Mouse (Mus musculus) retina, adult 2 months (tissue): ENCODE measurements around the gene Arf1.

ENCODE experiments used
- DNase-seq: peaks from one replicate; pipeline ENCODE4 v3.0.0-alpha.2; 2012; ENCODE audit warnings: low read depth, low spot score

The Arf1 gene

DNA sequence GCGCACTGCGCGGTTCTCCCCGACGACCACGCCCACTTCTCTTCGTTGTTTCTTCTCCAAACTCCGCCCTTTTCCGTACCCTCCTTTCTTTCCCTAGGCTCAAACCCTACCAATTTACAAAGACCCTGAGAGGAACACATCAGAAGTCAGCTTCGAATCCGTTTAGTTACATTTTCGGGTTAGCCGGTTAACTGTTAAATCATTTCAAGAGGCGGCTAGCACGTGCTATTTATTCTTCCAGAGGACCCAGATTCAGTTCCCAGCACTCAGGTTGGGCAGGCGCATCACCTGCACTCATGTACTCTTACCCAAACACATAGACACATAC is 36.0 kb downstream of the Arf1 start, which contains the start of gene Guk1:
Gene Guk1, minus strand, starts transcription at position 154 of the 328 bp plus-strand sequence.
- DNase-seq = no peak

DNA sequence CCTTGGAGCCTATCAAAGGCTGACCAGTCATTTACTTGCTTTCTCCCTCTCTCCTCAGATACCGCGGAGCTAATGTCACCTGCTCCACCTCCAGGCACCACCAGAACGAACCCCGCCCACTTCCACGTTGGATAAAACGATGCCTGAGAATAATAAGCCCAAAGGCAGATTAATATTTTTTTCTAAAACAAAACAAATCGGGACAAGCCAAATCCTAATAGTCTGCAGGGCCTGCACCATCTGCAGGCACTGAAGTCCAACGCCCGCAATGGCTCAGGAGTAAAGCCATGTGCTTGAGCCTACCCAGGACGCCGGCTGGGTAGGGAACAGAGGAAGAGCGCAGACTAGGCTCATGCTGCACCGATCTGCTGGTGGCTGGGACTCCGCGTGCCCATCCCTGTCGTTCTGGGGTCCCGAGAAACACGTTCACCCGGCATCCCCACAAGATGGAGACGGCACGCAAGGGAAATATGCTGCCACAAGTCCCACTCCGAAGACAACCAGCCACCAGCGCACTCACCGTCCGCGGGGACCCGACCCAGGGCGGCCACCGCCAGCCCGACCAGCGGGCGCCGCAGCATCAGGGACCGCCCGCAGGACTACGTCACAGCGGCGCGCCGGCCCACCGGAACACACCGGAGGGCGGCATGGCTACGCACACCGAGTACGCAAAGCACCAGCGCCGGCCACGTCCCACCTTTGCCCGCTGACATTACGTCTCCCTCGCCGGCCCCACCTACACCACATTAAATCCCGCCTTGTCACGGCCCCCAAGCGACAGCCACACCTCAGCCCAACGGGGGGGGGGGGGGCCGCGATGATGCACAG is 36.6 kb downstream of the Arf1 start:
- peak; percentile 82 for DNase-seq

DNA sequence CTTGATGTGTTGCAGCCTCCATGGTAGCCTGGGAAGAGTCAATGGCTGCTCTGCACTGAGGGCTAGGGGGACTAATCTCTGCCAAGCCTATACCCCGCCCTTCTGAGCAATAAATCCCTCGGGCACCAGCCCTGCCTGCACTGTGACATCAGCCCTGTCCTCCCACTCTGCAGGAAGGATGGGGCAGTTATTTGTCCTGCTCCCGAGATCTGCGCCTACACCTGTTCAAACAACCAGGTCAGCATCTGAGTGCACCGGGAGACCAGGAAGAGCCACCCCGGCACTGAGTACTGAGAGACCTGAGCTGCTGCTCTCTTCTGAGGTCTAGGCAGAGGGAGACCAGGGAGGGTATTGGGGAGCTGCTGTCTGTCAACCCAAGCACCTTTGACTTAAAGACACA is 40.4 kb downstream of the Arf1 start:
- DNase-seq = peak; percentile 73

DNA sequence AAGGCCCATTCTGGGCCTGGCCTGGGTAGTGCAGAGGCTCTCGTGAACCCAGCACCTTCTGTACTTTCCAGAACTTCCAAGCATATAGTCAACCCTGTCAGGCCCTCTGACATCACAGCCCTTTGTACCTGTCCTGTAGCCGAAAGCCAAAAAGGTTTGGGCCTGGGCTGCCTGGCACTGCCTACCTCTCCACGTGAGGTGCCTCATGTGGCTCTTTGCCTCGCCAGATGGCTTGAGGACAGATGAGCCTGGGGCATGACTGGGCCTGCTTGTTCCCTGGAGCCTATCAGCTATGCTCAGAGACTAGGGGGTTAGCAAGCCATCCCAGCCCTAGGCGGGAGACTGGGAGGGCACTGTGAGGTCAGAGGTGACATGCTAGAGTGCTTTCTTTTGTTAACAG is 42.6 kb downstream of the Arf1 start:
- DNase-seq = no peak

DNA sequence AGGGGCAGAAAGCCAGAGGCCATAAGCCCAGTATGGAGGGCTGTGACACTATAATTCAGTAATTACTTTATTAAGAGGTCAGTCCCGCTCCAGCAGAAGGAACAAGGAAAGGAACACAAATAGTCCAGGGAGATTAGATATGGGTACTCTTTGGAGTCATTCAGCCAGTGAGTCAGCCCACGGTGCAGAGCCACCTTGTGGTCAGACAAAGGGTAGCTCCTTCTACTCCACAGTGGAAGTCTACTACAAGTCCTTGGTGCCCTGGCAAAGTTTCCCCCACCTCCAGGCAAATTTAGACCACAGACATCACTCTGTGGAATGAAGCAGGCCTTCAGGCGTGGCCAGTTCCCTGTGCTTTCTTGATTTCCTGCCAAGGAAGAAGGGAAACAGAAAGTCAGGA is 44.2 kb downstream of the Arf1 start:
- DNase-seq = no peak

DNA sequence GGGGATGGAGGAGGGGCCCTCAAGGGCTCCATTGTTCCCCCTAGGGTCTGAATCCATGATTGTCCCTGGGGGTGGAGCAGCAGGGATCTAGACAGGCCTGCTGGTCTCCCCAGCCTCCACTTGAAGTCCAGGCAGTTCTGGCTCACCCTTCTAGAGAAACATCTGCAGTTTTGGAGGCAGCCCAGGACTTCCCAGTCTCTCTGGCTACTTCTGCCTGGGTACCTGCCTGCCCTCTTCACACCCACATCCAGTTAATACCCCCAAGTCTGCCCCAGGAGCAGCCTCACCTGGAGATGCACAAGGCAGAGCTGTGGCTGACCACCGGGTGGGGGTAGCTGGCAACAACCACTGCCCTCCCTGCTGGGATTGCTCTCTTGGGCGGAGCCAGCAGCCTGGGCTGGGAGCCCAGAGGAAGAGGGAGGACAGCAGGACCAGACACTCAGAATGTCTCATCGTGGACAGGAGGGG is 45.2 kb downstream of the Arf1 start, which contains the start of gene Gjc2:
Gene Gjc2, minus strand, starts transcription at position 350 of the 468 bp plus-strand sequence.
- no peak for DNase-seq

DNA sequence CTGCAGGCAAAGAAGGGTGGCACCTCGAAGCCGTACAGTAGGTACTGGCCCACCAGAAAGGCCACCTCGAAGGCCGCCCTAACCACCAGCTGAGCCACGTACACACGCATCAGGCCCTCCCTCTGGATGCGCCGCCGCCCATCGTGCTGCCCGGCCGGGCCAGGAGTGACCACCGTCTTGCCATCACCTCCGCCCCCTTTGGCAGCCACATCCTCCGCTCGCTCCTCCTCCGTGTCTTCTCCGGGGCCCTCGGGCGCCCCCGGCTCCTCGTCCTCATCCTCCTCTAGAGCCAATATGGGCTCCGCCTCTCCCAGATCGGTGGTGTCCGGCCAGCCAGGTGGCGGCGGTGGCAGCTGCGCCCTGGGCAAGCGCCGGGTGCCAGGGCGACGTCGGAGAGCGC is 51.1 kb downstream of the Arf1 start:
- no peak for DNase-seq

DNA sequence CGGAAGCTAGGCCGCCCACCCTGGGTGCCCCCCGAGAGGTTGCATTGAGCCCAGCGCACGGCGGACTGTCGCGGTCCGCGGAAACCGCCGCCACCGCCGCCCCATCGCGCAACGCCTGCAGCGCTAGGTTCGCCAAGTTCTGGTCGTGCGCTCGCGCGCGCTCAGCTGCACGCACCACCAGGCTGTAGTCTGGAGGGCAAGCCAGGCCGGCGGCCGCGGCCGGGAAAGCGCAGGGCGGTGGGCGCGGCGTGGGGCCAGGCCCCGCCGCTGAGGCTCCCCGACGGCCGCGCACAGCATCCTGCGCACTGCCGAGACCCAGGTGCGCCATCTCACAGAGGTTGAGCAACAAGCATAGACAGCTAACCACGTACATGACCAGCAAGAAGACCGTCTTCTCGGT is 51.6 kb downstream of the Arf1 start:
- DNase-seq = no peak

DNA sequence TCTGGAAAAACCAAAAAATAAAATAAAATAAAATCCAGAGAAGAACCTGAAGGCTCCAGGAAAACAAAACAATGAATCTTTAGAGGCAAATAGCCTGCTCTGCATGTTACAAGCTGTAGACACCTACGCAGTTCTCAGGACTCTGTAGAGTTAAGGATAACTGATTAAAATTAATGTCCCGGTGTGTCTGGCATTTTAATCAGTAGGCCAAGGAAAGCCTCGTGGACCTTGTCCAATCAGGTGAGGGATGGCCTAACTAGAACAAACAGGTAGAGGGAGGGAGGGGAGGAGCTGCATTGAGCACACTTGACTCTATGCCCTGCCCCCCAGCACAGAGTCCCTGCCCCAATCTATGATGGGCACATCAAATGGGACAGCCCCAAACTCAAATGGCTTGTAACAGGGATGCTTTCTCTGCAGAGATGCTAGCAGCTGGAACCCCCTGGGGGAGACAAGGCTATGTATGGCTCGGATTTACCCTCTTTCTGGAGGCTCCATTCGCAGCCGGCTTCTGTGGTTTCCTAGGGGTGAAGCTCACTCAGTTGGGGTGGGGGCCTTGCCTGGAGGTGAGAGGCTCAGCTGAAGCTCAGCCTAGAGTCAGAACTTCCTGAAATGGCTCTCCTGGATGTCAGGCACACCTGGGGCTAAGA is 53.8 kb downstream of the Arf1 start:
- DNase-seq = no peak

DNA sequence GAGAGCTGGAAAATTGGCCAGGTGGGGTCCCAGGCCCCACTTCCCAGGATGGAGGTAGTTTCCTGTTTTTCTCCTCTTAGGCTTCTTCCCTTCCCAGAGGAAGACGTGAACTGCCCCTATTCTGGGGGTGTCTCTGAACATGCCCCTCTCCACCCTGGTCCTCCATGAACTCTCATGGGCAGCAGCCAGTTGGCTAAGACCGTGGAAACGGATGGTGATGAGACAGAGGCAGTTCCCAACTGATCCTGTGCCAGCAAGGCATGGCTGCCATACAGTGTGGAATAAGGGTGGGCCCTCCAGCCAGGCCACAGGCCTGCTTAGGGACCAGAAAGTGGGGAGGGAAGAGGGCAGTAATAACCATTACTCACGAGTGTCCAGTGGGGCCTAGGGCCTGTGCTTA is 57.5 kb downstream of the Arf1 start:
- no peak for DNase-seq

DNA sequence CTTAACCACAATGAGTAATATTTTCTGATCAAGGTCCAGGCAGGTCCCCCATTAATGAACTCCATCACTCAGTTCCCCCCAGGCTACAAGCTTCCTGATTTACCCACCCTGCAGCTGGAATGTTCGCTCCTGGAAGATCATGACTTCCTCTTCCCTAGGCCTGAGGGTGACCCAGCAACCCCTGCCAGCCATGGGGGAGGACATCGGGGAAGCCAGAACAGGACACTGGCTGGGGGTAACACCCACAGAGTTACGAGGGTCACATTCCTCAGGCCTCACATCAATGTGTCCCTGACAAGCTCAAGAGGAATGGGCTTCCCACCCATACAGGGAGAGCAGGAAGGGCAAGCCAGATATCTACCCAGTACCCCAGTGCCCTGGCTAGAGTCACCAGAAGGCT is 58.3 kb downstream of the Arf1 start:
- DNase-seq = no peak

DNA sequence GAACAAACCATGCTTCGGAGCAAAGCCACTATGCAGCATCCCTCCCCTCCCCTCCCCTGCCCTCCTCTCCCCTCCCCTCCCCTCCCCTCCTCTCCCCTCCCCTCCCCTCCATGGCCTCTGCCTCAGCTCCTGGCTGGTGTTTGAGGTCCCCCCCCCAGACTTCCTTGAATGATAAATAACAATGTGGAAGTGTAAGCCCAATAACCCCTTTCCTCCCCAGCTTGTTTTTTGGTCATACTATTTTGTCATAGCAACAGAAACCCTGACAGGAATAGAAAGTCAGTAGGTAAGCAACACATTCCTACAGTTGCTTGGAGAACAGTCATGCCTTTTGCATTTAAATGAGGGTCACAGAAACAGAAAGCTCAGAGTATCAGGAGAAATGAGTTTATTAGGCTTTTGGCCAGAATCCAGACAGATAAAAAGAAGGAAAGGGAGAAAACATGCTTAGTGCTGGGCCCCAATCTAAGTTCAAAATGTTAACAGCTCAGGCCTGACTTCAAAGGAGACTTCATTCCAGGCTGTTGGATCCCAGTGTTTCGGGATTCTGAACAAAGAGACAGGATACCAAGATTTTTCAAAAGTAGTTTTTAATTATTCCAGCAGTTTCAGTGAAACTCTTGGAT is 62.3 kb downstream of the Arf1 start:
- DNase-seq = no peak

DNA sequence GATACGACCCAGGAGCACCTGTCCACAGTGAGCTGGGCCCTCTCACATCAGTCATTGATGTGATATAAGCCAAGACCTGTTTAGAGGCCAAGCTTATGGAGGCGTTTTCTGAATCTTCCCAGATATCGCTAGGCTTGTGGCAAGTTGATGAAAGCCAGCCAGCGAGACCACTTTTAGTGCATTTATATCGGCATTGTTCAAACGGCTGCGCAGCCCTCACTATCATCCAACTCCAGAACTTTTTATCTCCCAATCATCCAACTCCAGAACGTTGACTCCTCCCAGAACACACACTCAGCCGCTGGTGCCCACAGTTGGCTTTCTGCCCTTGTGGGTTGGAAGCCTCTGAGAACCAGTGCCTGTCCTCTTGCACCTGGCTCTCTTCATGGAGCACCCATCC is 63.7 kb downstream of the Arf1 start:
- no peak for DNase-seq

DNA sequence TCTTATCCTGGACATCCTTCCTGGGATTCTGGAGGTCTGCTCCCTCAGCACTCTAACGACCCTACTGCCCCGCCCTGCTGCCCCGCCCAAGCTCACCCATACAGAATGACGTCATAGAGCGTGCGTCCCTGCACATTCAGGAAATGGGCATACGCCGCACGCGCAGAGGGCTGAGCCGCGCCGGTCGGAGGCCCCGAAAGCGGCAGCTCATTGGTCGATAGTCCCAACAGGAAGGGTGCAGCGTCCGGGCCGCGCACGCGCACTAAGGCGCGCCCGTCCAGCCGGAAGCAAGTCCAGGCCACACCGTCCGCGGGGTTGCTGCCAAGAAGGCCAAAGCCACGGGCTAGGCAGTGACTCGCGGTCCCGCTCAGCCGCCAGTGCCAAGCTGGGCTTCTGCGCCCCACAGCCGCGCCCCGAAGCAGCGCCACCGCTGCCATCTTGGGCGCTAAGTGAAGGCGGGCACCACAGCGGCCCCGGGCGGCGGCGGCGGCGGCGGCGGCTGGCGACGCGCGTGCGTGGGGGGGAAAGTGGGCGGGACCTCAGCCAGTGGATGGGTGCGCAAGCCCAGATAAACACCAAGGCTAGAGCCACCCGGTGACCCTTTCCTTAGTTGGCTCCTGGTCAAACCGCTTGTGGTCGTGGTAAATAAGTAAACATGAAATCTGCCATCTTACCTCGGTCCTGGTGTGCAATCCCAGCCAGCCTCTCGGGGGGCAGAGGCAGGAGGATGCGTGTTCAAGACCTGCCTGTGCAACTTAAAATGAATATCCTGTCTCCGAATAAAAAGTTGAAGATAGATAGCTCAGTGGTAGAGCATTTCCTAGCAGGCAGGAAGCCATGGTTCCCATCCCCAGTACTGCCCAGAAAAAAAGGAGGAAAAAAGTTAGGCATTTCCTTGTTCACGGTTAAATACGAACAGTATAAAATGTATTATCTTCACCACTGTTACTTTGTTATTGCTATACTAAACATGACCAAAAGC is 64.5 kb downstream of the Arf1 start, which contains the start of gene Iba57:
Gene Iba57, minus strand, starts transcription at position 485 of the 982 bp plus-strand sequence.
- peak; percentile 94 for DNase-seq

DNA sequence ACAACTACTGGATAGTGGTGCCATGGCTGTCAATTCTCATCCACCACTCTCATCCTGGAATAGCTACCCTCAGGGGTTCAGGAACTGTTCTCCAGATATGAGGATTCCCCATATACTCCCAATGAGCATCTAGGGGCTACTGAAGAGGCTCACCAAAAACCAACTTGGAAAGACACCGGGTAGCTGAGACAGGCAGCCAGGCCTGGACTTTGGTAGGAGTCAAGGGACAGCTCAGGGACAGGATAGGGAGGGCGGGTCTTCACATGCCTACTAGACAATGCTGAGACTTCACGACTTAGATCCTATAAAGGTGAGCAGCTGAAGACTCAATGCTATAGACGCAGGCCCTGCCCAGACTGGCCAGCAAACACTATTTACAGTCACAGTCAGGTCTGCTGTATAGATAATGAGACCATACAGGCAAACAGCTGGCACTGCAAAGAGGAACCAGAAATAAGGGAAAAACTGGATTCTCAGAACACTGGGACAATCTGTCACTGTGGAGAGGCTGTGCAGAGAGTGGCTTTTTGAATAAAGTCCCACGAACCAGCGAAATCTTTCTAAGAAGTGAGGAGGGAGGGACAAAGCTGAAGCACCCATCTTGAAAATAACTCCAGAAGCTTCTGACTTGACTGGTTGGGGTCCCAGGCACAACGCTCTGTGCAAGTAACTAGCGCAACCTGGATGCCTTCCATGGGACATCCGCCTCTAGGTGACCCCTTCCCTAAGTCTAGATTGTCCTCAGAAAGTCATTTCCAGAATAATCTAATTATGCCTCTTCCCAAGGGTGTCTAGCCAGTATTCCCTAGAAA is 65.4 kb downstream of the Arf1 start:
- DNase-seq = no peak
